Mouse (Mus musculus) c-Kit-positive CD71-positive TER-119-positive erythroid progenitor cells, embryonic 14.5 days (primary cell): ENCODE measurements at regions not wholly inside any gene's neighbourhood (a gene's known extent, or its start where the extent isn't known, plus 50 kb on each side); places are given as distances from the start of the nearest gene placed in this dataset.
"Not testable (repeated sequence)": the region's sequence is repeated elsewhere in the genome, so short reads cannot be mapped to it uniquely, and the experiment has no call there.

Experiments
- DNase-seq: peaks from one replicate; pipeline ENCODE4 v3.0.0-alpha.2; 2013; ENCODE audit warnings: low spot score

DNA sequence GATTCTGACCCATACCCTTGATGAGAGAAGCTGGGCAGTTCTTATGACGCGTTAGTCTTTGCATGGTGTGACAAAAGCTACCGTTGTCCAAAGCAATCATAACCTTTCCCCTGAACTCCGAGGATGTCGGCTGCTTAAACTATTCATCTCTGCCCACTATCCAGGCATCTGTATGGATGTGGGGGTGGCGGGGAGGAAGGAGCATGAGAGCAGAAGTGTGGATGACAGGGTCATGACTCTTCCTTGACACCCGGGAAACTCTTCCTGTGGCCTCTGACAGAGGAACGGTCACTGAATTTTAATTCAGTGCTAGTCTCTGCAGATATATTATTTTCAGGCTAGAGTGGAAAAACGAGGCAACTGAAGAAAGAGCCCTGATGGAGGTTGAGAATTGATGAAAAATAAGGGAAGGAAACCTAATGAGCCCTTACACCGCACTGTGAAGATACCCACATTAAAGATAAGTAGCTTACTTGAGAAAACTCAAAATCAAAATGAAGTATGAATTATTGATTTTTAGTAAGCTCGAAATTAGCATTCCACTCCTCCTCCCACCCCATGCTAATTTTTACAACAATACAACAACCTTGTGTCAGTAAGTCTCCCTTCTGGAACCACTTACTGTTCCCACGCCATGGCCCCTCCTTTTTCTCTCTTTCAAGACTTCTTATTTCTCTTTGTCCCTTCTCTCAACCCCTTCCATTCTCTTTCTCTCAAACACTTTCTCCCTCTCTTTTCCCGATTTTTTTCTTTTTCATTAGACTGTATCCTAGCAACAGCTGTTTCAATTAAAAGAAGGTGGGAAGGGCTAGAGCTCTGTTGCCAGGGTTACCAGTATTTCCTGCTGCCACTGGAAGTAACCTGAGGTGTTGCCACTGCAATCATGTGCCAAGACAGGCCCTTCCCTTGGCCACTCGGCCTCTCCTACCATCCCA, 206.0 kb upstream of the Gap43 start:
- no peak for DNase-seq

DNA sequence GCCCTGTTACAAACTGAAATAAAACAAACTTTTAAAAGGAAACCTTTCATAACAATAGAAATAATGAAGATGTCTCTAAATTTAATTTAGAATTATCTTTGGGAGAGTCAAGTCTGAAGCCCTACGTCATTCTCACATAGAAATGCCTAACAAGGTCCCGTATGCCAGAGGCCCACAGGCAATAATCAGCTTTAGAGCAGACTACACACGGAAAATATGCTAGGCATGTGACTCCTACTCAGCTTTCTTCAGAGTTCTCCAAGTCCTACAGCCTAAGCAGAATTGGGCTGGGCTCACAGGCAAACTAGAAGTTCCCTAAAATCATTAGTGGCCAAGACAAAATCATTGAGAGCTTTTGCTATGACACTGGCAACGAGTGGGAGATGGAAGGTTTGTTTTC, 176.9 kb upstream of the Gap43 start:
- no peak for DNase-seq

DNA sequence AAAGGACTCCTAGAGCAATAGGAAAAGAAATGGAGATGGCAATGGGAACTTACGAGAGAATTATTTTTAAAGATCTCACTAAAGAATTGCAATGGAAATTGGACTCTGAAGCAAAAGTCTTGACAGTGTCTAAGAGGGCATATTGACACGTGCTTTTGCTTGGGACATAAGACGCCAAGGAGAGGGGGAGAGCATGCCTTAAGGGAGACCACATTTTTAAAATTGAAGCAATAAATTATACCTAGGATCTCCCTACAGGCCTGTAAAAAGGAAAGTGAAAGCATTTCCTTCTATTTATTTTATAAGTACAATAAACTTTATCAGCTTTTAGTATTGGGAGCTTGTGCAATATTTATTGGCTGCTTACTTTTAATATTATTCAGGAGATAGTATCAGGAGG, 175.5 kb upstream of the Gap43 start:
- DNase-seq, result no peak

- no peak for DNase-seq
These were observed 164.7 kb upstream of the Gap43 start for GRCm38 (mm10) chr16:42505107-42505506.

- no peak for DNase-seq
These were observed 161.3 kb upstream of the Gap43 start for GRCm38 (mm10) chr16:42501713-42502112.

GRCm38 (mm10) chr16:42501109-42501508, 160.7 kb upstream of the Gap43 start:
- not testable (repeated sequence) for DNase-seq

DNA sequence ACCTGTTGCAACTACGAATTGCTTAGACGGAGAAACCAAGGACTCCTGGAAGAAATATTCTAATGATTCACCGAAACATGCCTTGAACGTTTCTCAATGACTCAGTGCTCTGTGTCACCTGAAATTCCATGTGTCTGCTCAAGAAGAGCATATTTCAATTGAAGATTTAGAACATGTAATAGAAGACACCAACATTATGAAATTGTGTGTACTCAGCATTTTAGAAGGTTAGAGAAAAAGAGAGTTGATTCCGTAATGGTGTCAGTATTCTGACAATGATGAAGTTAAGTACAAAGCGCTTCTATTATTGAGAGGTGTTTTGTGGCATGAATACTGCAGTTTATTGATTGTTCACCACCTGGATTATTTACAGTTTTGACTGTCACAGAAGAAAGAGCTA, 159.1 kb upstream of the Gap43 start:
- no peak for DNase-seq

- DNase-seq, result no peak
These were observed 157.9 kb upstream of the Gap43 start for GRCm38 (mm10) chr16:42498368-42498767.

GRCm38 (mm10) chr16:42493596-42493995, 153.1 kb upstream of the Gap43 start:
- DNase-seq, result no peak

DNA sequence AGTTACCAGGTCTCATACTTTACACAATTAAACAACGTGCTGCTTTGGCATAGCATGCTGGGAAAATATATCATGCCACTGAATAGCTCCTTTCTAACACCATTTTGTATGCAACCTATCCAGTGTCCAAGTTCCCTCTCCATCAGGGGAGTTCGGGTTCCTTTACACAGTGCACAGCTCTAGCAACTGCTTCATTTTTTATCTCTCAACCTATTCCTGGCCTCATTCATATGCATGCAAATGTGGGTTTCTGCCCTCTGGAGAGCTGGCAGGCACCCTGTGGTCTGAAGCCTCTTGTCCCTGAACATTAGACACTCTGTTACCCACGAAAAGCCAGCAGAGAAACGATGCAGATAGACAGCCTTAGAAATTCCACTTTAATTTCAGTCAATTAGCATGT, 148.3 kb upstream of the Gap43 start:
- no peak for DNase-seq

DNA sequence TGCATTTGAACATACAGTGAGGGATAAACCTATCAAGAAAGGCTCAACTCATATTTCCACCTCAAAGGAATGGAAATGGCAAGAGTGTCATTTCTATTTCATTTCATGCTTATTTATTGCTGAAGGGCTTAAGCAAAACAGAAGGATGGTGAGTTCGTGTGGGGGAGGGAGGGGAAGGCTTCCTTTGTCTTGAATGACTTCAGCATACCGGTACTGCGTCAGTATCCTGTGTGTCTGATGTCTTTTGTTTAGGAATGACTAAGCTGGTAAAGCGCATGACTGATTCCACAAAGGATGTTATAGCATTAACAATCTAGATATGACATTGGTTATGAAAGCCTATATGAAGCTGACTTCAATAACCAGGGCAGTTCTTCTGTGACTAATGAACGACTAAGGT, 139.5 kb upstream of the Gap43 start:
- no peak for DNase-seq

DNA sequence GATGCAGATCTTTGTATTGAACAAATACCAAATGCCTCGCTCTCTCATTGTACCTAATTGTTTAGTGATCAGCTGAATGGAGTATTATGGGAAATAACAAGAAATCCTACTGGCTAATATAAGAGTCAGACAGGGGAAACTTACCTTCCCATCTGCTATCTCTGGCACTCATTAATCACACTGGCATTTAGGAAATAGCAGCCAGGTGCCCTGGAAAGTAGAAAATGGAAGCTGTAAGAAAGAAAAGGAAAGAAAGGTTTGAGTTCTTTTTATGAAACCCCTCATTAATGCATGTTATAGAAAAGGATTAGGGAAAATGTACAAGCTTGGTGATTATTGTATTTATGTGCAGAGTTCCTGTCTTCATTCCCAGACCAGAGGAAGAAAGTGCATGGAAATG, 126.5 kb upstream of the Gap43 start:
- no peak for DNase-seq

DNA sequence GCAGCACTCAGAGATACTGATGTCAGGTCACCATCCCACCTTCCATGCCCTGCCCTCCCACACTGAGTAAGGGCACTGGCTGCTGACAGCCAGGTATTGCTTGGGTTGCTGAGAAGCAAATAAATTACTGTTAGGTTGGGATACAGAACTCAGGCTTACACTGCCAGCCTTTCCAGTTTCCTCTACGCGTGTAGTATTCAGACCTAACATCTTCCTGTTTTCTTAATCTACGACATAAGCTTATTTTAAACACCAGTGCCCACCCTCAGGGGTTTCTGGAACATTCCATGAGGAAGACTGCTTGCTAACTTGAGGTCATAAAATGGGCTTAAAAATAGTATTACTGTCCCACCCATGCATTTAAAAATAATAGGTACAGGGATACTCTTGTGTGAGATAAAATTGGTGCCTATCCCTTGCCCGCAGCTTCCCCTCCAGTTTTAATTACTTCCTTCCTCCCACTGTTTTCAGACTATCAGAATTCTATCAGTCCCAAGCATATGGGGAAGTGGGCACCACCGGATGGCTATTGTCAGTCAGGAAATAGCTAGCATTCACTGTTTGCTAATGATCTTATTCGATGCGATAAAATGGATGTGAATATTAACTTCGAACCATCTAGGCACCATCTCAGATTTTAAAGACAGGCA, 116.0 kb upstream of the Gap43 start:
- no peak for DNase-seq

GRCm38 (mm10) chr16:42453338-42453737, 112.9 kb upstream of the Gap43 start:
- no peak for DNase-seq

GRCm38 (mm10) chr16:42449840-42450444, 109.5 kb upstream of the Gap43 start:
- no peak for DNase-seq

- no peak for DNase-seq
These were observed 104.5 kb upstream of the Gap43 start for GRCm38 (mm10) chr16:42444863-42445423.

- no peak for DNase-seq
These were observed 104.0 kb upstream of the Gap43 start for GRCm38 (mm10) chr16:42444408-42444862.

- DNase-seq, result no peak
These were observed 100.4 kb upstream of the Gap43 start for GRCm38 (mm10) chr16:42440822-42441221.

- DNase-seq, result no peak
These were observed 91.1 kb upstream of the Gap43 start for GRCm38 (mm10) chr16:42431529-42431928.

DNA sequence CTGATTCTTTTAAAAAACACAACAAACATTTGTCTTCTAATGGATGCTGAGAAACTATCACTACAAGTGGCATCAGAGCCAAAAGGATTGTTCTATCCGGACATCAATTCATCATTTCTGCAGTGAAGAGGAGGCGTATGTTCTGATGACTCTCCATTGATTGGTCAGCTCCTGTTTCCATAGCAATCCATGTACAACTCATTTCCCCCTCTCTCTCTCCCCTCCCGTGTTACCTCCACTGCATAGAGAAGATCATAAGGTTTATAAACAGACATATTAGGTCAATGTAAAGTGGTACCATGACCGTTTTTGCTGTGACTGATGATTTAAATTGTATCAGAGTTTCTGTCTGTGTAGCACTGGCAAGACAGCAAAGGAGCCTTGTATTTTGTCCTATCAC, 76.2 kb upstream of the Gap43 start:
- DNase-seq, result no peak

- DNase-seq, result peak; percentile 29
These were observed 71.6 kb upstream of the Gap43 start for GRCm38 (mm10) chr16:42412031-42412430.

GRCm38 (mm10) chr16:42396596-42396995, 56.1 kb upstream of the Gap43 start:
- no peak for DNase-seq
